Mouse (Mus musculus): ENCODE measurements around the gene Tmem47. TPM values are rescaled to one million over a fixed set of nuclear protein-coding genes. Genes with fewer than 3 reads are reported as not detected.

Gene Tmem47
- 19.3 and 20.1 TPM in 2 replicates for polyA plus RNA-seq (2012; rRNA removed)

DNA sequence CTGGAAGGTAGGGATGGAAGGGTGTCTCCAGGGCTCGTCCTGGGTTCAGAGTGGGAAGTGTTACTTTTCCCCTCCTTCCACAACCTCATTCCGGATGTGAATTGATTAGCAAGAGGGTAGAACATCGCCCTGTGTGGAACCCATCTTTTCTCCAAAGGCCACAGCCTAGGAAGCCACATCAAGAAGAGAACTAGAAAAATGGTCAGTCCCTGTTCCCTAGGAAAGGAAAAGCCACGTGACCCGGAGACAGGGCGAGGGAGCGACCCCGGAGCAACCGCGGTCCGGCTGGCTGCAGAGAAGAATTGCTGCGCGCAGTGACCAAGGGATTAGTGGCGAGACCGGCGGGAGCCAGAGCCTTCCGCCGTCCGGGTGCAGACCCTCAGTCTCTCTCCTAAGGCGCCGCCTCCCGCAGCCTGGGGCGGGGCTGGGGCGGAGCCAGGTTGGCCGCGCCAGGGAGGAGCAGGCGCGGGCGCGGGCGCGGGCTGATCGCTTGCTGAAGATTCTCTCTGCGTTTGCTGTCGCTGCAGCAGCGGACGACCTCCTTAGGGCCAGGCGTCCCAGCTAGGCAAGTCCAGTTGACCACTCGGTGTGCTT lies at the start of gene Tmem47:
Gene Tmem47, plus strand, starts transcription at position 489 of the 594 bp plus-strand sequence.

